Mouse (Mus musculus) lung, embryonic 14.5 days (tissue): ENCODE results near the gene Ets1. TPM values are rescaled to one million over a fixed set of nuclear protein-coding genes. Genes with fewer than 3 reads are reported as not detected.

Experiments used
- ATAC-seq: fragments of 200-750 bp; cut with Nextera tagmentation; 2 replicates; pipeline ENCODE4 v1.8.0; 2017; ENCODE audit warnings: mild to moderate bottlenecking, moderate TSS enrichment, moderate library complexity; ENCODE audit not compliant: insufficient read depth
- DNase-seq: peaks from one replicate; pipeline ENCODE4 v3.0.0-alpha.2; 2015
- H3K27ac ChIP-seq: fragments of 300-500 bp; sonication (generic); 2 replicates; pipeline ENCODE4 v1.5.1; 2014; ENCODE audit warnings: low read depth, mild to moderate bottlenecking, moderate library complexity
- H3K27me3 ChIP-seq: fragments of 300-500 bp; sonication (generic); 2 replicates; pipeline ENCODE4 v1.6.1; 2014; ENCODE audit warnings: low read length, control low read depth; ENCODE audit not compliant: insufficient read depth
- H3K36me3 ChIP-seq: fragments of 300-500 bp; sonication (generic); 2 replicates; pipeline ENCODE4 v1.6.1; 2014; ENCODE audit warnings: control low read depth; ENCODE audit not compliant: insufficient read depth
- H3K4me1 ChIP-seq: fragments of 300-500 bp; sonication (generic); 2 replicates; pipeline ENCODE4 v1.6.1; 2014; ENCODE audit warnings: antibody characterized with exemption, control low read depth; ENCODE audit not compliant: insufficient read depth
- H3K4me2 ChIP-seq: fragments of 300-500 bp; sonication (generic); 2 replicates; pipeline ENCODE4 v1.6.1; 2014; ENCODE audit warnings: mild to moderate bottlenecking
- H3K4me3 ChIP-seq: fragments of 300-500 bp; sonication (generic); 2 replicates; pipeline ENCODE4 v1.5.1; 2014; ENCODE audit warnings: low read depth, low read length
- H3K9ac ChIP-seq: fragments of 300-500 bp; sonication (generic); 2 replicates; pipeline ENCODE4 v1.6.1; 2014
- H3K9me3 ChIP-seq: fragments of 300-500 bp; sonication (generic); 2 replicates; pipeline ENCODE4 v1.6.1; 2016; ENCODE audit warnings: low read depth, low read length, control low read depth
- CTCF ChIP-seq: IDR thresholded peaks from 2 replicates; pipeline ENCODE4 v1.5.1; 2016; ENCODE audit warnings: antibody characterized with exemption, low read depth
- WGBS: fragments of 180-500 bp; shearing (Covaris S2); extraction: QIAGEN DNeasy Blood & Tissue Kit; methylation state at CpG from one replicate; pipeline ENCODE4 v1.1.7; 2014; 5-methylcytosine and 5-hydroxymethylcytosine counted together
- polyA plus RNA-seq: library from polyadenylated mRNA; unstranded; fragments of >200 nt; fragmentation: Nextera tagmentation; extraction: Ambion mirVana; gene quantifications from 2 replicates; pipeline ENCODE4 v1.2.1, GENCODE M21; 2014

Gene Ets1
- polyA plus RNA-seq, 1 experiment from 2014 or later: 79.2 TPM

DNA sequence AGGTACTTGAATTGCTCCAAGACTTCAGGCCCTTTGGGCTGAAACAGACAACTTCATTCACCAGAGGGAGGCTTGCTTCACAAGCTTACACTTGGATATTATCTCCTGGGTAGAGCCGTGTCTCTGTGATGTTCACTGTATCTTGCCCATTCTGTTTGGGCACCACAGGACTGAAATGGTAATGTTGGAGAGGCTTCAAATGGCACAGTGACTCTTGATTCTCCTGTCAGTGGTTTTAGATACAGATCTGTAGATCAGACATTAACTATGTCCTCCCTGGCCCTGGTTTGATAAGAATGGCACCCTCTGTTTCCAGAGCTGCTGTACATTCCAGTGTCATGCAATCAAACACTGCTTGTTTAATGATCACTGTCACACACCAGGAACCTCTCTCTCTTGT is 77.1 kb downstream of the Ets1 start:
- Histone ChIP-seq H3K4me1 (peaks cover 61% of the 10 kb centered on the region), H3K4me3 (no peak overlapping the region), H3K4me2 (no peak overlapping the region), H3K36me3 (0 out of 2 replicates have a peak, but pooled peaks cover 2% of the 10 kb centered on the region), H3K9ac (no peak overlapping the region), H3K27me3 (no peaks in the 10 kb centered on the region), H3K9me3 (no peaks in the 10 kb centered on the region), H3K27ac (no peak overlapping the region)
- ATAC-seq (no peak), DNase-seq (no peak)
- TF ChIP-seq CTCF: no peak
- 70% methylated on average over 1 of the region's 1 CpGs for WGBS

DNA sequence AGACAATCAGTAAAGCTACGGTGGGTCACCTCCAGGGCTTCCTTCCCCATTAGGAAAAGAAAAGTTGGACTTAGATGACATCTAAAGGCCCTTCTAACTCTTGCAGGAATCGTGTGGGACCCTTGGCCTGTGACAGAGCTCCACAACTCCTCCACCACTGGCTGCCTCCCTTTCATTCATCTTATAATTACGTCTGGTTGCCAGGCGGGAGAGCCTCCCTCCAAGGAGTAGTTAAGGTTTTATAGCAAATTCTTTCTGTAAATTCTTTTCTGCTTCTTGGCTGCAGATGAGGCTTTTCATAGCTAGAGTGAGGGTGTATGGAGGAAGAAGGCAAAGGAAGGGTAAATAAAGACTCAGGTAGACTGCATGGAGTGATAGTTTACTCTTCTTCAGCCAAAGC is 77.8 kb downstream of the Ets1 start:
- H3K36me3 ChIP-seq: 0 out of 2 replicates have a peak, but pooled peaks cover 2% of the 10 kb centered on the region
- WGBS: 53% methylated on average over 4 of the region's 4 CpGs

DNA sequence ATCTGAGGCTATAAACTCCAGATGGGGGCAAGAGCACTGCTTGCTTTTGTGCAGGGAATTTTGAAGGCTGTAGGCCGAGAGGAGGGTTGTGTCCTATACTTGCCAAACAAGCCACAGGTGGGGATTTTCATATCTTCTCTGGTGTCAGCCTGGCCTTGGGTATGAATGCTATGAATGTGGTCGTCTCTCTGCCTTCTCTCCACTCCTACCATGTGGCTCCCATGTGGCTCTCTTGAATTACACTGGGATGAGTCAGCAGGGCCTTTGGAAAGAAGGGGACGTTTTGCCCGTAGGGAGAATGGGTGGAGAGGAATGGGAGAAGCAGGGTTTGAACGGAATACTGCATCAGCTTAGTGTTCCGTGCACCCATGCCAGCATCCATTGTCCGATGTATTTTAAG is 78.5 kb downstream of the Ets1 start:
- 71% methylated on average over 7 of the region's 7 CpGs for WGBS
- TF ChIP-seq CTCF: no peak
- Histone ChIP-seq H3K9ac (no peak overlapping the region), H3K36me3 (0 out of 2 replicates have a peak, but pooled peaks cover 2% of the 10 kb centered on the region), H3K4me1 (peaks cover 51% of the 10 kb centered on the region), H3K9me3 (no peaks in the 10 kb centered on the region), H3K27me3 (no peaks in the 10 kb centered on the region), H3K4me3 (no peak overlapping the region), H3K4me2 (no peak overlapping the region), H3K27ac (no peak overlapping the region)
- no peak for ATAC-seq
- no peak for DNase-seq

More for the DNA sequence above, 77.8 kb downstream of the Ets1 start:
- Histone ChIP-seq H3K4me3 (no peak overlapping the region), H3K27me3 (no peaks in the 10 kb centered on the region), H3K4me2 (no peak overlapping the region), H3K27ac (no peak overlapping the region), H3K9ac (no peak overlapping the region), H3K9me3 (no peaks in the 10 kb centered on the region), H3K4me1 (peaks cover 57% of the 10 kb centered on the region)
- ATAC-seq (no peak), DNase-seq (no peak)
- no peak for TF ChIP-seq CTCF

DNA sequence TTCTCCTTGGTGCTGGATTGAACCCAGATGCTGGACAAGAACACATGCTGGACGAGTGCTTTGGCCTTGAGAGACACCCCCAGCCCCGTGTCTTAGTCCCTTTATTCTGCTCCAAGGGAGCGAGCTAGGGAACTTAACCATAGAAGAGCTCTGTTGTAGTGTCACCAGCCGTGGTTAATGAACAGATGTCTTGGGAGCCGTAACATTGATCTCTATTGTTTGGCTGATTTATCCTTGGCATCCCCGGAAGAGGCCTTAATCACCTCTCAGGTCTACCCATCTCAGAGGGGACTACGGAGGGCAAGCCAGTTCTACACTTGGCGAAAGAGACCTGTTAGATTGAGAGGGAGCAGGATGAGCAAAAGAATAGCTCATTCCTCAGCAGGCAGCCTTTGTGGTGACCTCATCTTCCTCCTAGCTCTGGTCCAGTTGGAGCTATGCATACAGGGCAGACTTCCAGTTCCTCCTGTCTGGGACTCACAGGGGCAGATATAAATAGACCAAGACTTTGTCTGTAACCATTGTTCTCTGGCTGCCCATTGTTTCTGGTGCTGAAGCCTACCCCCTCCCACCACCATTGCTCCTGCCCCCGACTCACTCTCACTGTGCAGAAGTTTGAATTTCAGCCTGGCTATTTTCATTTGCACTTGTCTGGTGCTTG is 79.9 kb downstream of the Ets1 start:
- Histone ChIP-seq H3K4me1 (peaks cover 53% of the 10 kb centered on the region), H3K4me3 (no peak overlapping the region), H3K9ac (no peak overlapping the region), H3K27me3 (no peaks in the 10 kb centered on the region), H3K4me2 (peak overlapping the region; percentile 13; the same call in 1 of the 2 replicates), H3K27ac (peak overlapping the region; percentile 51; the same call in 1 of the 2 replicates), H3K9me3 (no peaks in the 10 kb centered on the region), H3K36me3 (no peaks in the 10 kb centered on the region)
- DNase-seq: peak; percentile 77
- peak; percentile 68 for ATAC-seq
- TF ChIP-seq CTCF: no peak
- 58% methylated on average over 9 of the region's 9 CpGs for WGBS

DNA sequence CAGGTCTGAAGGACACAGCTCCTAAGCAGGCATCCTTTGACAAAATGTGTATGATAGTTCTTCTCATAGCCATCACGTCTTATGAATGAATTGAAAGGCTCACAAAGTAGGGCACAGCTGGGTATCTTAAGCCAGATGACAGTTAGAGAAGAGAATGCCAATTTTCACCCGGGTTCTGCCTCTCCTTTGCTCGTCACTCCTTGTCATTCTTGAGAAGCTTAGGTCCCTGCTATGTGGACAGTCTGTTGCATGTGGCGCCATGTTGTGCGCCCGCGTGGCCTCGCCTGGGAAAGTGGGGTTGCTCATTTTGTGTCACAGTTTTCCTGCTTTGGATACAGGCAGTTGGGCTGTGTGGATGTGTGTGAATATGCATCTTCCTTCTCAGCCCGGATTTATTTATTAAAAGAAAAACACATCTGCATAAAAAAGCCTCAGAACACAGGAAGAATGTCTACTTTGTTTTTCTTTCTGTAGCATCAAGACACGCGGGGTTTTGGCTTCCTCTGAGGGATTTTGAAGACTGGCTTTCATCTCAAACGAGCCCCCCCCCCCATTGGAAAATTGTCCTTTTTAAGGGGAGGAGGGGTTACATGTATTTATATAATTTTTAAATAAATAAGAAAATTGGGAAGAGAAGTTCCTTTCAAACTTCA is 81.4 kb downstream of the Ets1 start:
- WGBS: 59% methylated on average over 12 of the region's 12 CpGs
- H3K36me3 ChIP-seq: no peaks in the 10 kb centered on the region
- H3K27ac ChIP-seq: peak overlapping the region; percentile 78; the same call in 1 of the 2 replicates
- H3K9me3 ChIP-seq: no peaks in the 10 kb centered on the region
- no peak overlapping the region for H3K4me3 ChIP-seq
- ATAC-seq: no peak
- no peak overlapping the region; the same call in 1 of the 2 replicates for H3K9ac ChIP-seq
- peaks cover 46% of the 10 kb centered on the region for H3K4me1 ChIP-seq
- DNase-seq: peak; percentile 48
- H3K27me3 ChIP-seq: no peaks in the 10 kb centered on the region
- H3K4me2 ChIP-seq: 0 out of 2 replicates have a peak overlapping the region, but pooled peaks have one; percentile 8
- TF ChIP-seq CTCF: no peak

DNA sequence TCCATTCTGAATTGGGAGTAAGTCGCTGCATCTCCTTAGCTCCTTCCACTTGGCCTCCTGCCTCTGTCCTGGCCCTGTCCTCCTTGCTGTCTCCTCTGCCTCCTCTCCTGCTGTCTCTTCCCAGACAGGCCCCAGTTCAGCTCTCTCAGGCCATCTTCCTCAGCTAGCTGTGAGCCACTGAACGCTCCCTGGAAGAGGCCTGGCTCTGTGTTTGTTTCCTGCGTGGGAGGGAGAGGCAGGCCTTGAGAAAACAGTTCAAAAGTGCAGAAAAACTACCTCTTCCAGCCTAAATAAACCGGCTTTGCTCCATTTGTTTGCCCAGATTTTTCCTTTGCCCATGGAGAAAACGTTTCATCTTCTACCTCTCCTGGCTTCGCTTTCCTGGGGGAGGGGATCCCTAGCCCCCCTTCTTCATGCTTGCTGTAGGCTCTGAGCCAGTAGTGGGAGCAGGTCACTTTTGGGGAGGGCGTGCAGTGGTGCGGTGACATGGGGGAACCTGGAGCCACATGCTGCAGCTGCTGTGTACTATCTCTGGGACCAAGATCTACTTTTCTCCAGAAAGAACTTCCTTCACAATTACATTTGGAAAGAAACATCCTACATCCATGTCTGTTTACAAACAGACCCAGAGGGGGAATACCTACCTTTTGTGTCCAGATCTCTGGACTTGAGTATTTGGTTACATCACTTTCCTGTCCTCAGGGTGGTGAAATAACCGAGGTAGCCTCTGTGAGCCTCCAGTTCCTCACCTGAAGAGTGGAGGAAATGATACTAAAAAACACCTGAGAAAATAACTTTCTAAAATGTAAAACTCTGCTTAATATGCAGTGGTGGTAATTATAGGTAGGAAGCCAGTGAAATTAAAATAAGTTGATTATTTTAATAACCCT is 82.2 kb downstream of the Ets1 start:
- WGBS: 28% methylated on average over 9 of the region's 9 CpGs
- Histone ChIP-seq H3K4me2 (0 out of 2 replicates have a peak overlapping the region, but pooled peaks have one; percentile 5), H3K4me1 (peaks cover 45% of the 10 kb centered on the region), H3K27ac (peak overlapping the region; percentile 78; the same call in 1 of the 2 replicates), H3K9ac (no peak overlapping the region; the same call in 1 of the 2 replicates), H3K4me3 (no peak overlapping the region), H3K27me3 (no peaks in the 10 kb centered on the region), H3K9me3 (no peaks in the 10 kb centered on the region), H3K36me3 (no peaks in the 10 kb centered on the region)
- ATAC-seq: 0 out of 2 replicates have a peak, but pooled peaks have one; percentile 33
- peak; percentile 49 for DNase-seq
- TF ChIP-seq CTCF: no peak
